Mouse (Mus musculus) spleen, adult 2 months (tissue): ENCODE data around the gene Umad1.

Source experiments
- CTCF ChIP-seq: fragments of 200-500 bp; IDR thresholded peaks from 2 replicates; pipeline ENCODE4 v1.5.1; 2011; ENCODE audit warnings: mild to moderate bottlenecking, inconsistent platforms; ENCODE audit not compliant: insufficient read depth, insufficient read length, insufficient replicate concordance; ENCODE audit errors: extremely low read depth
- POLR2A ChIP-seq: fragments of 200-500 bp; IDR thresholded peaks from 2 replicates; pipeline ENCODE4 v1.6.1; 2011; ENCODE audit warnings: low read depth, low read length, inconsistent platforms

- TF ChIP-seq CTCF (no peak), POLR2A (no peak)
Measured at GRCm38 (mm10) chr6:8354846-8355245, 95.8 kb downstream of the Umad1 start.
